Comparison of ENCODE assay signal across 11 mouse cellular contexts in the genomic region with DNA sequence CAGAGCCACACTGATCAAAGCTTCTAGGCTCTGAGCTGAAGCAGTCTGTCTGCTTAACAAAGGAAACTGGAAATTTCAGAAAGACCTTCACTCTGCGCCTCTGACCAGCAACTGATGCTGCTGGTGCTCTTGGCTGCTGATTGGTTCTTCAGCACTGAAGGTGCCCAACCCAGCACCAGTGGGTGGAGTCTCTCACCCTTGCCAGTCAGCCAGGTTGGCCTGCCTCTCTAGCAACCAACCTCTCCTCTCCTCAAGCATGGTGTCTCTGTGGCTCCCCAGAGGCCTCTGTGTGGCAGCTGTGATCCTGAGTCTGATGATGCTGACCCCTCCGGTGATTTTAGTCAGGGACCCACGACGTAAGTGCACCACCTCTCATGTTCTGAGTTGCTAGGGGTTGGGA. TPM values are rescaled to one million over a fixed set of nuclear protein-coding genes. Genes with fewer than 3 reads are reported as not detected.
DNase-seq lines count a peak whose midpoint lies in the region; ATAC-seq lines count a peak whose summit lies in the region.
"Had no signal": no experiment of that assay in that cellular context is flagged by ENCODE, and none has a peak within 500 bp of the region (broad histone marks: within the 10 kb centered on the region; RNA-seq: fewer than 3 reads in every experiment).

A gene (plus strand): TSS at position 230 of the 400 bp plus-strand sequence.

- peak; percentile 48 for DNase-seq in lung, postnatal 10 days
- no peak for DNase-seq in lung, postnatal 14 days
- peak; percentile 6 for DNase-seq in brain, adult 2 months (ENCODE audit: low read depth, low spot score)
- DNase-seq in thymus, postnatal 14 days, result peak; percentile 47
- DNase-seq in urinary bladder, postnatal 25 days (ENCODE audit: low spot score), result no peak
- DNase-seq in gastrocnemius, postnatal 4 days (ENCODE audit: low spot score in 2 of 2), result no peak
- DNase-seq: kidney, adult 18-20 months had no signal

- ATAC-seq in megakaryocyte progenitor cell, adult 5-6 weeks (replicated peaks; ENCODE audit: poor library complexity), result peak; percentile 48; the same call in 1 of the 2 replicates

RNA-seq across cellular contexts. Expression of the gene that starts here (rescaled TPM):
- total RNA-seq in megakaryocyte progenitor cell, adult 5-6 weeks (2015), result 0.02 TPM in 1 of 2 replicates, not detected in the other
- total RNA-seq in megakaryocyte progenitor cell, adult 5-6 weeks (2017), result not detected in 2 replicates
- total RNA-seq in gastrocnemius, postnatal 4 days (2021), result not detected
- total RNA-seq: ES-E14; layer of hippocampus, adult 8-10 months; left cerebral cortex, postnatal 36 days had no signal

Comparison
In these comparisons a context has a peak if more than half of its experiments do, and no peak if none do; other contexts are left out.
1. DNase-seq: peak in lung, postnatal 10 days (single experiment), brain, adult 2 months (single experiment) and thymus, postnatal 14 days (single experiment); none in lung, postnatal 14 days (single experiment), urinary bladder, postnatal 25 days (single experiment) and gastrocnemius, postnatal 4 days (0 of 2).
2. Peak in ATAC-seq in megakaryocyte progenitor cell, adult 5-6 weeks; RNA of the gene not detected or under 1 TPM.